Mouse (Mus musculus): ENCODE measurements around the gene Zc3h12d. TPM values are rescaled to one million over a fixed set of nuclear protein-coding genes. Genes with fewer than 3 reads are reported as not detected.

Gene Zc3h12d
- polyA plus RNA-seq (2014; fragmentation: Nextera tagmentation; extraction: Ambion mirVana), result 0.08 and 0.17 TPM in 2 replicates

DNA sequence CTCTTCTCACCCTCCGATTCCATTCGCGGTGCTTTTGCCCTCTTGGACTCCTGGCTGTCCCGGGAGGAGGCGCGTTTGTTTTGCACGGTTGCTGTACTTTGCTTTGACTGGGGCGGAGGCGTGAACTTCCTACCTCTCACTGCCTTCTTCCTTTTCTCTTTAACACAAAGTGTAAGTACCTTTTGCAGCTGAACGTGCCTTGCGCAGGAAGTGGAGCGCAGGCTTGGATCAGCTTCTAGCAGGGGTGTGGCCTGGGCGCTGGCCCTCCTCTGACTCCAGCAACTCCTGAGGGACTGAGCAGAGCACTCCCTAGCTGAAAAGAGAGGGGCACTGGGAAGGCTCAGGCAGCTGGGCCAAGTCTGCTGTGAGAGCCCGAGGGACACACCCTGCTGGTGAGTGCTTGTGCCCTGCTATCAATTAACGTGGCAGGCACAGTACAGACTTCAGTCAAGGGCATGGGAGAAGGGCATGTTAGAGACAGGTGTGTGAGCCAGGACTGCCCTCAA lies at the start of gene Zc3h12d:
Gene Zc3h12d, plus strand, starts transcription at position 300 of the 506 bp plus-strand sequence.
- Histone ChIP-seq H3K27me3 (ENCODE audit: control insufficient read depth, insufficient read depth, low read length) (no peaks in the 10 kb centered on the region), H3K4me1 (ENCODE audit: control insufficient read depth, insufficient read depth, low read length) (no peaks in the 10 kb centered on the region), H3K9ac (replicated peaks; ENCODE audit: low read depth, low read length) (no peak within 1 kb of the TSS), H3K4me3 (ENCODE audit: low read depth, low read length) (no peak within 1 kb of the TSS), H3K36me3 (ENCODE audit: control insufficient read depth, insufficient read depth, low read length) (no peaks in the 10 kb centered on the region), H3K4me2 (ENCODE audit: low read depth, low read length) (peak within 1 kb of the TSS; percentile 23; the same call in 1 of the 2 replicates), H3K9me3 (ENCODE audit: control insufficient read depth, low read length) (no peaks in the 10 kb centered on the region), H3K27ac (ENCODE audit: low read depth, low read length) (no peak within 1 kb of the TSS)
- WGBS, result 4% methylated on average over 15 of the region's 15 CpGs
- peak; percentile 62; the same call in 1 of the 2 replicates for ATAC-seq (ENCODE audit: low read depth)

DNA sequence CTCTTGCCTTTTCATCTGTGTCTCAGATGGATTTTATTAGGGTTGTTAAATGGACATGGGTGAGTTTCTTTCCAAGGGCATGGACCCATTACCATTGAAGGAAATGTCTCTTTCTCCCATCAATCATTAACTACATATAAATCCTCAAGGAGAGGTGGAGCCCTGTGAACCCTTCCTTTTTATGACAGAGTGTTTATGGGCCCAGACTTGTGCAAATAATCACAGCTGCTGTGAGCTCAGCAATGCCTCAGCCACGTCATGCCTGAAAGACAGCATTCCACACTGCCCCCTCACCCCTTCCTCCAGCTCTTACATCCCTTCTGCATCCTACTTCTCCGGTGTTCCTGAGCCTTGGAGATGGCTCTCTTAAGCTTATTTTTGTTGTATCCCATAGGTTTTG lies 45.0 kb upstream of the Zc3h12d start:
- ATAC-seq (ENCODE audit: low read depth), result no peak
- Histone ChIP-seq H3K4me3 (ENCODE audit: low read depth, low read length) (no peak overlapping the region), H3K4me1 (ENCODE audit: control insufficient read depth, insufficient read depth, low read length) (peaks cover 4% of the 10 kb centered on the region; the same call in 1 of the 2 replicates), H3K36me3 (ENCODE audit: control insufficient read depth, insufficient read depth, low read length) (no peaks in the 10 kb centered on the region), H3K4me2 (ENCODE audit: low read depth, low read length) (no peak overlapping the region), H3K27ac (ENCODE audit: low read depth, low read length) (no peak overlapping the region), H3K9me3 (ENCODE audit: control insufficient read depth, low read length) (no peaks in the 10 kb centered on the region), H3K9ac (replicated peaks; ENCODE audit: low read depth, low read length) (no peak overlapping the region), H3K27me3 (ENCODE audit: control insufficient read depth, insufficient read depth, low read length) (no peaks in the 10 kb centered on the region)
- 47% methylated on average over 2 of the region's 2 CpGs for WGBS

DNA sequence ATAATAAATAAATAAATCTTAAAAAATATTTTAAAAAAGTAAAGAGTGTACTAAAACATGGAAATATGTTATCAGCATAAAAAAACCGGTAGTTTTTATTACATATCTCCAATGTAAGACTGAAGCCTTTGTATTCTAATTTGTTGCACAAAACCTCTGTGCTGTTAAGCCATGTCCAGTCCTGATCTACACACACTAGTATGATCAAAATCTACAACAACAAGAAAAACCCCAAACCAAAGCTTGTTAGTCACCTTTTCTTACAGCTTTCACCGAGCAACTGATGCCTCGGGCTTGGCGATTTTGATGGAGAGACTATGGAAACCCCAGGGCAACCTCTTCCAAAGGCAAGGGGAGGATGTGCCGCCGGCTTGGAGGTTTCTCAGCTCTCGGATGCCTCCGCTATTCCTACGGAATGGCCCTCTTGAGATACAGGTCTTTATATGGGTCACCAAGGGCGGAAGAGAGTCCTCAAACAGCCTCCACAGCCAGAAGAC lies 40.0 kb upstream of the Zc3h12d start:
- peak; percentile 41 for ATAC-seq (ENCODE audit: low read depth)
- 2% methylated on average over 10 of the region's 10 CpGs for WGBS

DNA sequence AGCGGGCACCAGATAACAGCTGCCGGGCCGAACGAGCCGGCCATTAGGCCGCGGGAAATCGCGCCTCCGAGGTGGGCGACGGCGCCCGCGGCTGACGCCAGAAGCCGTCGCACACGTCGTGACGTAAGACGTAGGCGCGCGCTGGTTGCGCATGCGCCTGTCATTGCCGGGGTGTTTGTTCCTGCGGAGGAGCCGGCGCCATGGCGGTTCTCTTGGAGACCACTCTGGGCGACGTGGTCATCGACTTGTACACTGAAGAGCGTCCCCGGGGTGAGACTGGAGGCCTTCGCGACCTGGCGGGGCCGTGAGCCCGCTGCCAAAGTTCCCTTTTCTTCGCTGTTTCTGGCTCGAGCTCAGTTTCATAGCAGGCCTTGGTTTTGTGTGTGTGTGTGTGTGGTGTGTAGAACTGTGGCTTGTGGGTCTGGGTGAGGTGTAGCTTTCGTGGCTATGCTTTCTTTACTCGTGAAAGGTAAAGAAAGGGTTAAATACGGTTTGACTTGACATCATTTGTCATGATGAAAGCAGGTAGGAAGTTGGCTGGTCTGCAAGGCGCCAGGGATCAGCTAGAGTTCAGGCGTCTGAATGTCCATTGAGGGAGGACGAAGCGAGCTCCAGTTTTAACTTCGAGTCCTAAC lies 39.4 kb upstream of the Zc3h12d start, which contains the start of the genes Ginm1 and Ppil4:
Gene Ginm1, minus strand, starts transcription at position 74 of the 635 bp plus-strand sequence.
Gene Ppil4, plus strand, starts transcription at position 141 of the 635 bp plus-strand sequence.
- WGBS, result under 1% methylated on average over 43 of the region's 52 CpGs
- no peaks in the 10 kb centered on the region for H3K9me3 ChIP-seq (ENCODE audit: control insufficient read depth, low read length)
- peak within 1 kb of the TSS; percentile 60 for H3K27ac ChIP-seq (ENCODE audit: low read depth, low read length)
- no peaks in the 10 kb centered on the region for H3K27me3 ChIP-seq (ENCODE audit: control insufficient read depth, insufficient read depth, low read length)
- peak within 1 kb of the TSS; percentile 65 for H3K9ac ChIP-seq (replicated peaks; ENCODE audit: low read depth, low read length)
- ATAC-seq (ENCODE audit: low read depth), result peak; percentile 95
- peaks cover 13% of the 10 kb centered on the region for H3K4me1 ChIP-seq (ENCODE audit: control insufficient read depth, insufficient read depth, low read length)
- peak within 1 kb of the TSS; percentile 73 for H3K4me3 ChIP-seq (ENCODE audit: low read depth, low read length)
- peaks cover 11% of the 10 kb centered on the region for H3K36me3 ChIP-seq (ENCODE audit: control insufficient read depth, insufficient read depth, low read length)
- peak within 1 kb of the TSS; percentile 68 for H3K4me2 ChIP-seq (ENCODE audit: low read depth, low read length)

More for the DNA sequence above, 40.0 kb upstream of the Zc3h12d start:
- peak overlapping the region; percentile 60 for H3K27ac ChIP-seq (ENCODE audit: low read depth, low read length)
- peak overlapping the region; percentile 43 for H3K4me2 ChIP-seq (ENCODE audit: low read depth, low read length)
- H3K9me3 ChIP-seq (ENCODE audit: control insufficient read depth, low read length), result no peaks in the 10 kb centered on the region
- no peaks in the 10 kb centered on the region for H3K27me3 ChIP-seq (ENCODE audit: control insufficient read depth, insufficient read depth, low read length)
- peak overlapping the region; percentile 73 for H3K4me3 ChIP-seq (ENCODE audit: low read depth, low read length)
- peak overlapping the region; percentile 65 for H3K9ac ChIP-seq (replicated peaks; ENCODE audit: low read depth, low read length)
- peaks cover 5% of the 10 kb centered on the region for H3K36me3 ChIP-seq (ENCODE audit: control insufficient read depth, insufficient read depth, low read length)
- H3K4me1 ChIP-seq (ENCODE audit: control insufficient read depth, insufficient read depth, low read length), result peaks cover 13% of the 10 kb centered on the region

DNA sequence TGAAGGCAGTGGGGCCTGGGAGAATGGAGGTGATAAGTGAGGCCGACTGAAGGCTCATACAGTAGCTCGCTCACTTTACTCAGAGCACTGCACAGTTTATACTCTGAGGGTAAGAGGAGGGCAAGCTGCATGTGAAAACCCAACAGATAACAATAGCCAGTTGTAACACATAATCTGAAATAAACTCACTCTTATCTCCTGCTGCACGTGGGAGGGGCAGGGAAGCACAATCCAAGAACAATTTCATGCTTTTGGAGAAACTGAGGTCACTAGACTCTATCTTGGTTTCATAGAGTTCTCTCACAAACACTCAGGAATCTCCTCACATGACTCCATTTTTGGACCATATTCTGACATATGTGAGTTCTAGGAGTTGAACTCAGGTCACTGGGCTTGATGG lies 31.0 kb upstream of the Zc3h12d start:
- H3K4me3 ChIP-seq (ENCODE audit: low read depth, low read length), result no peak overlapping the region
- no peaks in the 10 kb centered on the region for H3K9me3 ChIP-seq (ENCODE audit: control insufficient read depth, low read length)
- 94% methylated on average over 3 of the region's 3 CpGs for WGBS
- H3K9ac ChIP-seq (replicated peaks; ENCODE audit: low read depth, low read length), result no peak overlapping the region
- ATAC-seq (ENCODE audit: low read depth), result no peak
- no peaks in the 10 kb centered on the region for H3K4me1 ChIP-seq (ENCODE audit: control insufficient read depth, insufficient read depth, low read length)
- peaks cover 64% of the 10 kb centered on the region for H3K36me3 ChIP-seq (ENCODE audit: control insufficient read depth, insufficient read depth, low read length)
- H3K27ac ChIP-seq (ENCODE audit: low read depth, low read length), result no peak overlapping the region
- no peaks in the 10 kb centered on the region for H3K27me3 ChIP-seq (ENCODE audit: control insufficient read depth, insufficient read depth, low read length)
- no peak overlapping the region for H3K4me2 ChIP-seq (ENCODE audit: low read depth, low read length)

- H3K27me3 ChIP-seq (ENCODE audit: control insufficient read depth, insufficient read depth, low read length), result no peaks in the 10 kb centered on the region
- H3K9me3 ChIP-seq (ENCODE audit: control insufficient read depth, low read length), result no peaks in the 10 kb centered on the region
- no peak overlapping the region for H3K9ac ChIP-seq (replicated peaks; ENCODE audit: low read depth, low read length)
- WGBS, result 98% methylated on average over 2 of the region's 2 CpGs
- ATAC-seq (ENCODE audit: low read depth), result no peak
- no peaks in the 10 kb centered on the region for H3K4me1 ChIP-seq (ENCODE audit: control insufficient read depth, insufficient read depth, low read length)
- no peak overlapping the region for H3K4me2 ChIP-seq (ENCODE audit: low read depth, low read length)
- H3K27ac ChIP-seq (ENCODE audit: low read depth, low read length), result no peak overlapping the region
- no peak overlapping the region for H3K4me3 ChIP-seq (ENCODE audit: low read depth, low read length)
- H3K36me3 ChIP-seq (ENCODE audit: control insufficient read depth, insufficient read depth, low read length), result peaks cover 62% of the 10 kb centered on the region
Observed at GRCm38 (mm10) chr10:7802519-7803140, 29.6 kb upstream of the Zc3h12d start.

DNA sequence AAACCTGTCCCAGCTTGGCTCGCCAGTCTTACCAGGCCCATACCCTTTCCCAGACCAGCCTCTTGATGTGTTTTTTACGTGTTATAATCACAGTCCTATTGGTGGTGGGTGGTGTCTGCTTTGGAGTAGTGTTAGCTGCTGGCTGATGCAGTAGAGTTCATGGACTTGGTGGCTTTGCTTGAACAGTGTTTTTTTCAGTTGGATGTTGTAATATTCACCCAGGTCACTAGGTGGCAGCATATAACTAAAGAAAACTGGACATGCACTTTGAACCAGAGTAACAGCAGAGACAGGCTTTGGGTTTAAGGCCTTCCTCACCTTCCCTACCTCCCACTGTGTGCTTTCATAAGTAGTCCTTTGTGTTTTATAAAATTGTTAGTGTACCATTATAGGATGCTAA lies 22.3 kb upstream of the Zc3h12d start:
- Histone ChIP-seq H3K9ac (replicated peaks; ENCODE audit: low read depth, low read length) (no peak overlapping the region), H3K4me2 (ENCODE audit: low read depth, low read length) (no peak overlapping the region), H3K4me1 (ENCODE audit: control insufficient read depth, insufficient read depth, low read length) (no peaks in the 10 kb centered on the region), H3K36me3 (ENCODE audit: control insufficient read depth, insufficient read depth, low read length) (peaks cover 44% of the 10 kb centered on the region), H3K4me3 (ENCODE audit: low read depth, low read length) (no peak overlapping the region), H3K27ac (ENCODE audit: low read depth, low read length) (no peak overlapping the region), H3K9me3 (ENCODE audit: control insufficient read depth, low read length) (no peaks in the 10 kb centered on the region), H3K27me3 (ENCODE audit: control insufficient read depth, insufficient read depth, low read length) (no peaks in the 10 kb centered on the region)
- WGBS, result 53% methylated on average over 2 of the region's 2 CpGs
- ATAC-seq (ENCODE audit: low read depth), result peak; percentile 38; the same call in 1 of the 2 replicates

- Histone ChIP-seq H3K4me1 (ENCODE audit: control insufficient read depth, insufficient read depth, low read length) (no peaks in the 10 kb centered on the region), H3K27ac (ENCODE audit: low read depth, low read length) (no peak overlapping the region), H3K9me3 (ENCODE audit: control insufficient read depth, low read length) (no peaks in the 10 kb centered on the region), H3K4me3 (ENCODE audit: low read depth, low read length) (no peak overlapping the region), H3K9ac (replicated peaks; ENCODE audit: low read depth, low read length) (no peak overlapping the region), H3K27me3 (ENCODE audit: control insufficient read depth, insufficient read depth, low read length) (no peaks in the 10 kb centered on the region), H3K36me3 (ENCODE audit: control insufficient read depth, insufficient read depth, low read length) (peaks cover 18% of the 10 kb centered on the region), H3K4me2 (ENCODE audit: low read depth, low read length) (no peak overlapping the region)
- 93% methylated on average over 2 of the region's 2 CpGs for WGBS
- no peak for ATAC-seq (ENCODE audit: low read depth)
Observed at GRCm38 (mm10) chr10:7816476-7816875, 15.8 kb upstream of the Zc3h12d start.

DNA sequence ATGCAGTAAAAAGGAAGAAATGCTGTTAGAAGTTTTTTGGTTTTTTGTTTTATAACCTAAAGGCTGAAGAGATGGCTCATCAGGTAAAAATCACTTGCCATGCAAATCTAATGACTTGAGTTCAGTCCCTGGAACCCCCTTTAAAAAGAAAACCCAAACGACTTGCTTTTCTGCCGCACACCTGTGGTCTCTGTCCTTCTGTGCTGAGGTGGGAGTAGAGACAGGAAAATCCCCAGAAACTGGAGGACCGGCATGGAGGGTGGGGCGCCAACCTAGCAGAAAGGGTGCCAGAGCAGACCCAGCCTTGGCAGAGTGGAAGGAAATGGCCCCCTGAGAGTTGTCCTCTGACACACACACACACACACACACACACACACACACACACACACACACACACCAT lies 13.6 kb upstream of the Zc3h12d start:
- no peak overlapping the region for H3K9ac ChIP-seq (replicated peaks; ENCODE audit: low read depth, low read length)
- H3K27me3 ChIP-seq (ENCODE audit: control insufficient read depth, insufficient read depth, low read length), result no peaks in the 10 kb centered on the region
- H3K4me2 ChIP-seq (ENCODE audit: low read depth, low read length), result no peak overlapping the region
- no peak overlapping the region for H3K27ac ChIP-seq (ENCODE audit: low read depth, low read length)
- WGBS, result 91% methylated on average over 4 of the region's 4 CpGs
- no peaks in the 10 kb centered on the region for H3K9me3 ChIP-seq (ENCODE audit: control insufficient read depth, low read length)
- peaks cover 25% of the 10 kb centered on the region; the same call in 1 of the 2 replicates for H3K36me3 ChIP-seq (ENCODE audit: control insufficient read depth, insufficient read depth, low read length)
- H3K4me1 ChIP-seq (ENCODE audit: control insufficient read depth, insufficient read depth, low read length), result no peaks in the 10 kb centered on the region
- H3K4me3 ChIP-seq (ENCODE audit: low read depth, low read length), result no peak overlapping the region
- ATAC-seq (ENCODE audit: low read depth), result no peak

All from neural tube, embryonic 14.5 days (tissue).